Mouse (Mus musculus) hindbrain, postnatal 0 days (tissue): Measurements from ENCODE around the gene Polr2i. TPM values are rescaled to one million over a fixed set of nuclear protein-coding genes. Genes with fewer than 3 reads are reported as not detected.
A peak's percentile ranks its signal among the peaks of the same experiment; 100 is the strongest.
"Not testable (repeated sequence)": the region's sequence is repeated elsewhere in the genome, so short reads cannot be mapped to it uniquely, and the experiment has no call there.

Experiments used
- ATAC-seq: fragments of 200-750 bp; cut with Nextera tagmentation; 2 replicates; pipeline ENCODE4 v1.8.0; 2017; ENCODE audit warnings: mild to moderate bottlenecking, moderate TSS enrichment, moderate library complexity
- DNase-seq: peaks from one replicate; pipeline ENCODE4 v3.0.0-alpha.2; 2015; ENCODE audit warnings: low spot score
- H3K27ac ChIP-seq: fragments of 300-500 bp; sonication (generic); 2 replicates; pipeline ENCODE4 v1.5.1; 2014; ENCODE audit warnings: mild to moderate bottlenecking
- H3K27me3 ChIP-seq: fragments of 300-500 bp; sonication (generic); 2 replicates; pipeline ENCODE4 v1.6.1; 2014; ENCODE audit warnings: low read length, mixed read lengths; ENCODE audit not compliant: insufficient read depth
- H3K36me3 ChIP-seq: fragments of 300-500 bp; sonication (generic); 2 replicates; pipeline ENCODE4 v1.6.1; 2014; ENCODE audit warnings: low read length, mixed read lengths; ENCODE audit not compliant: insufficient read depth
- H3K4me1 ChIP-seq: fragments of 300-500 bp; sonication (generic); 2 replicates; pipeline ENCODE4 v1.6.1; 2014; ENCODE audit warnings: antibody characterized with exemption, low read length, mixed read lengths; ENCODE audit not compliant: insufficient read depth
- H3K4me2 ChIP-seq: fragments of 300-500 bp; sonication (generic); 2 replicates; pipeline ENCODE4 v1.6.1; 2014; ENCODE audit warnings: low read depth, mild to moderate bottlenecking, low read length, moderate library complexity, mixed read lengths
- H3K4me3 ChIP-seq: fragments of 300-500 bp; sonication (generic); 2 replicates; pipeline ENCODE4 v1.5.1; 2014; ENCODE audit warnings: low read length
- H3K9ac ChIP-seq: fragments of 300-500 bp; sonication (generic); replicated peaks from 2 replicates; pipeline ENCODE4 v1.6.1; 2014; ENCODE audit warnings: mild to moderate bottlenecking, low read length, moderate library complexity, mixed read lengths
- H3K9me3 ChIP-seq: fragments of 300-500 bp; sonication (generic); 2 replicates; pipeline ENCODE4 v1.6.1; 2016; ENCODE audit warnings: low read length, mixed read lengths
- CTCF ChIP-seq: IDR thresholded peaks from 2 replicates; pipeline ENCODE4 v1.5.1; 2016; ENCODE audit warnings: antibody characterized with exemption, control low read depth, low read depth
- WGBS: fragments of 180-500 bp; shearing (Covaris S2); extraction: QIAGEN DNeasy Blood & Tissue Kit; methylation state at CpG from one replicate; pipeline ENCODE4 v1.1.7; 2014; 5-methylcytosine and 5-hydroxymethylcytosine counted together
- polyA plus RNA-seq: library from polyadenylated mRNA; unstranded; fragments of >200 nt; fragmentation: Nextera tagmentation; extraction: Ambion mirVana; gene quantifications from 2 replicates; pipeline ENCODE4 v1.2.1, GENCODE M21; 2015
- total RNA-seq: library from RNA; depleted of rRNA; stranded (reverse); fragments of >200 nt; gene quantifications from 2 replicates; pipeline ENCODE4 v1.2.3, GENCODE M21; 2014

Gene Polr2i
- total and polyA plus RNA-seq, 2 experiments from 2014 or later, result 65.9 to 189 TPM

GRCm38 (mm10) chr7:30196171-30196570 is 35.6 kb upstream of the Polr2i start:
- no peak for TF ChIP-seq CTCF
- Histone ChIP-seq H3K27ac (no peak overlapping the region), H3K27me3 (no peaks in the 10 kb centered on the region), H3K4me1 (0 out of 2 replicates have a peak, but pooled peaks cover 4% of the 10 kb centered on the region), H3K9ac (no peak overlapping the region), H3K9me3 (no peaks in the 10 kb centered on the region), H3K4me3 (no peak overlapping the region), H3K36me3 (peaks cover 11% of the 10 kb centered on the region), H3K4me2 (no peak overlapping the region)
- DNase-seq (no peak), ATAC-seq (no peak)
- WGBS, result 68% methylated on average over 6 of the region's 6 CpGs

GRCm38 (mm10) chr7:30197592-30198129 is 34.1 kb upstream of the Polr2i start:
- 76% methylated on average over 5 of the region's 5 CpGs for WGBS

GRCm38 (mm10) chr7:30198481-30198971 is 33.2 kb upstream of the Polr2i start, which contains the start of gene Capns1:
Gene Capns1 (minus strand): TSS chr7:30198811.
- 0 out of 2 replicates have a peak, but pooled peaks have one; percentile 50 for ATAC-seq
- DNase-seq, result peak; percentile 92
- no peaks in the 10 kb centered on the region for H3K36me3 ChIP-seq
- H3K4me3 ChIP-seq, result no peak within 1 kb of the TSS
- no peak within 1 kb of the TSS for H3K9ac ChIP-seq
- H3K9me3 ChIP-seq, result no peaks in the 10 kb centered on the region
- H3K27ac ChIP-seq, result no peak within 1 kb of the TSS; the same call in 1 of the 2 replicates
- TF ChIP-seq CTCF, result peak; percentile 92
- peak within 1 kb of the TSS; percentile 41 for H3K4me2 ChIP-seq
- H3K4me1 ChIP-seq, result no peaks in the 10 kb centered on the region
- WGBS, result 4% methylated on average over 8 of the region's 8 CpGs
- H3K27me3 ChIP-seq, result no peaks in the 10 kb centered on the region

More at GRCm38 (mm10) chr7:30197592-30198129, 34.1 kb upstream of the Polr2i start:
- Histone ChIP-seq H3K9ac (no peak overlapping the region), H3K9me3 (no peaks in the 10 kb centered on the region), H3K36me3 (no peaks in the 10 kb centered on the region), H3K27ac (no peak overlapping the region), H3K4me2 (no peak overlapping the region), H3K4me3 (no peak overlapping the region), H3K4me1 (0 out of 2 replicates have a peak, but pooled peaks cover 4% of the 10 kb centered on the region), H3K27me3 (no peaks in the 10 kb centered on the region)
- no peak for ATAC-seq
- DNase-seq, result no peak
- no peak for TF ChIP-seq CTCF

- TF ChIP-seq CTCF, result no peak
- no peaks in the 10 kb centered on the region for H3K4me1 ChIP-seq
- H3K9me3 ChIP-seq, result no peaks in the 10 kb centered on the region
- H3K9ac ChIP-seq, result no peak overlapping the region
- no peak for DNase-seq
- H3K27ac ChIP-seq, result no peak overlapping the region
- H3K27me3 ChIP-seq, result no peaks in the 10 kb centered on the region
- no peak for ATAC-seq
- 80% methylated on average over 18 of the region's 18 CpGs for WGBS
- no peak overlapping the region for H3K4me3 ChIP-seq
- no peak overlapping the region for H3K4me2 ChIP-seq
- no peaks in the 10 kb centered on the region for H3K36me3 ChIP-seq
Measured at GRCm38 (mm10) chr7:30199498-30200139, 32.1 kb upstream of the Polr2i start.

GRCm38 (mm10) chr7:30200200-30200599 is 31.5 kb upstream of the Polr2i start:
- TF ChIP-seq CTCF, result no peak
- H3K27ac ChIP-seq, result no peak overlapping the region
- H3K9ac ChIP-seq, result no peak overlapping the region
- H3K36me3 ChIP-seq, result no peaks in the 10 kb centered on the region
- ATAC-seq (no peak), DNase-seq (no peak)
- no peaks in the 10 kb centered on the region for H3K27me3 ChIP-seq
- H3K4me2 ChIP-seq, result no peak overlapping the region
- 62% methylated on average over 5 of the region's 5 CpGs for WGBS
- no peaks in the 10 kb centered on the region for H3K4me1 ChIP-seq
- H3K9me3 ChIP-seq, result no peaks in the 10 kb centered on the region
- no peak overlapping the region for H3K4me3 ChIP-seq

- not testable (repeated sequence) for H3K27ac ChIP-seq, H3K9me3 ChIP-seq, ATAC-seq, DNase-seq, H3K27me3 ChIP-seq, H3K9ac ChIP-seq, H3K4me2 ChIP-seq, H3K4me3 ChIP-seq, H3K4me1 ChIP-seq, H3K36me3 ChIP-seq
- WGBS, result 84% methylated on average over 5 of the region's 5 CpGs
Measured at GRCm38 (mm10) chr7:30200661-30201060, 31.1 kb upstream of the Polr2i start.
